Mouse (Mus musculus) CH12.LX (cell line): Measurements from ENCODE around the gene Gm867. TPM values are rescaled to one million over a fixed set of nuclear protein-coding genes. Genes with fewer than 3 reads are reported as not detected.
A peak's percentile ranks its signal among the peaks of the same experiment; 100 is the strongest.

Experiments used
- DNase-seq: peaks from one replicate; pipeline ENCODE4 v3.0.0-alpha.2; 2013; ENCODE audit errors: extremely low read depth
- H3K27ac ChIP-seq: 2 replicates; pipeline ENCODE4 v1.5.1; 2012; ENCODE audit warnings: low read depth, mild to moderate bottlenecking, control low read depth, moderate library complexity; ENCODE audit not compliant: insufficient read depth
- H3K27me3 ChIP-seq: replicated peaks from 2 replicates; pipeline ENCODE3; 2012; ENCODE audit warnings: inconsistent platforms
- H3K36me3 ChIP-seq, 2 experiments: replicated peaks in 1 of 2; 2 replicates each; pipeline versions ENCODE3 to v1.6.1; 2012; ENCODE audit warnings: inconsistent platforms in 1 of 2, low read length in 1 of 2, mild to moderate bottlenecking in 1 of 2, mixed read lengths in 1 of 2, moderate library complexity in 1 of 2; ENCODE audit not compliant: control insufficient read depth in 1 of 2, insufficient read depth in 1 of 2
- H3K4me1 ChIP-seq, 2 experiments: 2 replicates each; pipeline ENCODE4 v1.6.1; 2012; ENCODE audit warnings: inconsistent platforms in 1 of 2, moderate library complexity in 1 of 2; ENCODE audit not compliant: insufficient read depth in 2 of 2, control insufficient read depth in 1 of 2
- H3K4me2 ChIP-seq: 2 replicates; pipeline ENCODE4 v1.6.1; 2012; ENCODE audit warnings: low read depth, mild to moderate bottlenecking, control low read depth; ENCODE audit not compliant: poor library complexity, insufficient read depth, severe bottlenecking
- H3K4me3 ChIP-seq, 3 experiments: fragments of 150-350 bp in 1 of 3; sonication (generic) in 1 of 3; replicated peaks in 1 of 3; 2 replicates each; pipeline versions ENCODE3 to v1.5.1; 2011 to 2012; ENCODE audit warnings: low read depth in 2 of 3, low read length in 2 of 3, mild to moderate bottlenecking in 2 of 3, moderate library complexity in 2 of 3, control low read depth in 1 of 3, improper control_type of control experiment in 1 of 3, inconsistent platforms in 1 of 3, mixed read lengths in 1 of 3; ENCODE audit not compliant: poor library complexity in 1 of 3
- H3K79me2 ChIP-seq: replicated peaks from 2 replicates; pipeline ENCODE4 v1.6.1; 2012; ENCODE audit warnings: mild to moderate bottlenecking, moderate library complexity; ENCODE audit not compliant: control insufficient read depth, poor library complexity, insufficient read depth, severe bottlenecking; ENCODE audit errors: extremely low read depth
- H3K9ac ChIP-seq: 2 replicates; pipeline ENCODE4 v1.6.1; 2012; ENCODE audit warnings: low read depth, mild to moderate bottlenecking, control low read depth, moderate library complexity; ENCODE audit not compliant: insufficient read depth
- H3K9me3 ChIP-seq: replicated peaks from 2 replicates; pipeline ENCODE3; 2012; ENCODE audit warnings: low read length, inconsistent platforms, mixed read lengths
- CTCF ChIP-seq, 2 experiments: IDR thresholded peaks in 1 of 2; conservative IDR thresholded peaks in 1 of 2; 2 replicates each; pipeline ENCODE4 v1.5.1; 2011 to 2012; ENCODE audit warnings: low read depth in 2 of 2, low read length in 2 of 2, improper control_type of control experiment in 1 of 2, inconsistent platforms in 1 of 2, mild to moderate bottlenecking in 1 of 2, moderate library complexity in 1 of 2
- EP300 ChIP-seq: IDR thresholded peaks from 2 replicates; pipeline ENCODE4 v1.6.1; 2011; ENCODE audit warnings: low read length, improper control_type of control experiment
- ETS1 ChIP-seq: conservative IDR thresholded peaks from 2 replicates; pipeline ENCODE4 v1.6.1; 2012; ENCODE audit warnings: low read depth, mild to moderate bottlenecking, inconsistent platforms, low read length, improper control_type of control experiment, moderate library complexity
- HCFC1 ChIP-seq: IDR thresholded peaks from 2 replicates; pipeline ENCODE4 v1.6.1; 2012; ENCODE audit warnings: low read depth, mild to moderate bottlenecking, inconsistent platforms, low read length, improper control_type of control experiment
- IRF4 ChIP-seq: IDR thresholded peaks from 2 replicates; pipeline ENCODE4 v1.6.1; 2014; ENCODE audit warnings: low read depth, mild to moderate bottlenecking, inconsistent platforms, low read length, improper control_type of control experiment
- JUND ChIP-seq: conservative IDR thresholded peaks from 2 replicates; pipeline ENCODE4 v1.6.1; 2011; ENCODE audit warnings: low read depth, low read length, improper control_type of control experiment
- MAX ChIP-seq: IDR thresholded peaks from 2 replicates; pipeline ENCODE4 v1.6.1; 2011; ENCODE audit warnings: low read length, improper control_type of control experiment
- MAZ ChIP-seq: IDR thresholded peaks from 2 replicates; pipeline ENCODE4 v1.6.1; 2012; ENCODE audit warnings: low read depth, mild to moderate bottlenecking, inconsistent platforms, low read length, improper control_type of control experiment, moderate library complexity
- MEF2A ChIP-seq: IDR thresholded peaks from 2 replicates; pipeline ENCODE4 v1.6.1; 2014; ENCODE audit warnings: low read depth, mild to moderate bottlenecking, inconsistent platforms, low read length, improper control_type of control experiment, borderline replicate concordance
- MXI1 ChIP-seq: IDR thresholded peaks from 2 replicates; pipeline ENCODE4 v1.6.1; 2011; ENCODE audit warnings: mild to moderate bottlenecking, low read depth, low read length, improper control_type of control experiment
- NELFE ChIP-seq: IDR thresholded peaks from 2 replicates; pipeline ENCODE4 v1.6.1; 2011; ENCODE audit warnings: low read depth, low read length, improper control_type of control experiment
- NRF1 ChIP-seq: IDR thresholded peaks from 2 replicates; pipeline ENCODE4 v1.6.1; 2014; ENCODE audit warnings: low read depth, mild to moderate bottlenecking, inconsistent platforms, low read length, improper control_type of control experiment, moderate library complexity
- POLR2A ChIP-seq: IDR thresholded peaks from 2 replicates; pipeline ENCODE4 v1.6.1; 2011; ENCODE audit warnings: low read depth, mild to moderate bottlenecking, improper control_type of control experiment, low read length
- RAD21 ChIP-seq: IDR thresholded peaks from 2 replicates; pipeline ENCODE4 v1.6.1; 2011; ENCODE audit warnings: low read depth, mild to moderate bottlenecking, low read length, improper control_type of control experiment, moderate library complexity
- SMC3 ChIP-seq: IDR thresholded peaks from 2 replicates; pipeline ENCODE4 v1.6.1; 2011; ENCODE audit warnings: low read depth, low read length, improper control_type of control experiment
- TCF12 ChIP-seq: IDR thresholded peaks from 2 replicates; pipeline ENCODE4 v1.6.1; 2014; ENCODE audit warnings: low read depth, mild to moderate bottlenecking, inconsistent platforms, low read length, improper control_type of control experiment
- UBTF ChIP-seq: IDR thresholded peaks from 2 replicates; pipeline ENCODE4 v1.6.1; 2012; ENCODE audit warnings: low read depth, mild to moderate bottlenecking, inconsistent platforms, low read length, improper control_type of control experiment, moderate library complexity
- ZMIZ1 ChIP-seq: IDR thresholded peaks from 2 replicates; pipeline ENCODE4 v1.6.1; 2012; ENCODE audit warnings: low read depth, mild to moderate bottlenecking, inconsistent platforms, low read length, improper control_type of control experiment
- dilution Hi-C: fragments of 300-500 bp; cut with MboI; formaldehyde crosslinking; loops from 2 replicates; pipeline ENCODE4 v1.14.3; 2020; ENCODE audit warnings: low sequenced_read_pairs; ENCODE audit not compliant: extremely low pct_unique_long_range_greater_than_20kb, extremely low pct_ligation_motif_present
- in situ Hi-C: fragments of 300-500 bp; cut with MboI; formaldehyde crosslinking; loops from 3 replicates; pipeline ENCODE4 v1.14.3; 2019; ENCODE audit warnings: low sequenced_read_pairs, low pct_ligation_motif_present, low pct_unique_long_range_greater_than_20kb, mixed read lengths
- polyA plus RNA-seq: library from polyadenylated mRNA; unstranded; fragments of >175 nt; gene quantifications from 2 replicates; pipeline ENCODE4 v1.2.1, GENCODE M21; 2012; ENCODE audit warnings: low read depth; ENCODE audit not compliant: insufficient read length
- total RNA-seq, 2 experiments: library from RNA; depleted of rRNA; stranded (reverse); fragments of 300-350 nt in 1 of 2; fragments of >200 nt in 1 of 2; gene quantifications; 2 replicates each; pipeline ENCODE4 v1.2.3; 2012 to 2014

Gm867 gene
- total and polyA plus RNA-seq, 3 experiments: 0.42 to 3.5 TPM; not detected in 1

- no peaks in the 10 kb centered on the region for H3K9me3 ChIP-seq
- in situ Hi-C loops: no loop called here
- TF ChIP-seq ZMIZ1 (no peak), RAD21 (peak; percentile 5), CTCF (conservative IDR thresholded peaks at IDR 0.05 in 1 of 2, IDR thresholded peaks at IDR 0.05 in 1 of 2; ENCODE audit: low read depth in 2 of 2, low read length in 2 of 2) (peak in 1 of 2 experiments; percentile 15; a peak in 1 of 4 replicates)
- DNase-seq: no peak
- H3K9ac ChIP-seq: no peak overlapping the region
- no peak overlapping the region for H3K27ac ChIP-seq
- H3K27me3 ChIP-seq: no peaks in the 10 kb centered on the region
- peaks cover 32 to 74% of the 10 kb centered on the region in 2 experiments for H3K4me1 ChIP-seq
- H3K36me3 ChIP-seq: no peaks in the 10 kb centered on the region
- H3K4me3 ChIP-seq: no peak overlapping the region
- no peaks in the 10 kb centered on the region for H3K79me2 ChIP-seq
- dilution Hi-C loops: no loop called here
- H3K4me2 ChIP-seq: no peak overlapping the region
These were observed 5.4 kb upstream of the Gm867 start for GRCm38 (mm10) chr10:75945896-75946295.

DNA sequence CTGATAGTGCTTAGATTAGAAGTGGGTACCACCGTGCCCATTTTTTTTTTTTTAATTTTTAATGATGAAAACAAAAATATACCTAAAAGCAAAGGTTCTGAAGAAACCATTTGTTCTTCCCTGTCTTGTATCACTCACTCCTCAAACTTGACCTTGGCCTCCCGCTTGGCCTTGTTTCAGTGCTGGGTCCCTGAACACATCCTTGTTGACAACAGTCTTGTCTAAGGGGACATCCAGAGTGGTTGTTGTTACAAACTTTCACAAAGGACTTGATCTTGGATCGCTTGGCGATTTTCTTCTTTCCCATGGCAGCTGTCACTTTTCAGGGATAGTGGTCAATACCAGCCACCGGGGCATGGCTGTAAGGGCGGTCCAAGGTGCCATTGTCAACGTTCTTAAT is 4.7 kb upstream of the Gm867 start:
- H3K27me3 ChIP-seq: no peaks in the 10 kb centered on the region
- H3K4me2 ChIP-seq: no peak overlapping the region
- no peak for DNase-seq
- no peaks in the 10 kb centered on the region for H3K9me3 ChIP-seq
- dilution Hi-C loops (no loop called here), in situ Hi-C loops (no loop called here)
- no peak for TF ChIP-seq JUND
- no peak for TF ChIP-seq UBTF
- no peak for TF ChIP-seq CTCF (conservative IDR thresholded peaks at IDR 0.05 in 1 of 2, IDR thresholded peaks at IDR 0.05 in 1 of 2; ENCODE audit: low read depth in 2 of 2, low read length in 2 of 2)
- no peak for TF ChIP-seq TCF12
- no peak for TF ChIP-seq MEF2A
- no peak for TF ChIP-seq SMC3
- TF ChIP-seq IRF4: no peak
- no peak for TF ChIP-seq MAX
- TF ChIP-seq NRF1: no peak
- TF ChIP-seq MXI1: no peak
- no peak for TF ChIP-seq MAZ
- TF ChIP-seq HCFC1: no peak
- TF ChIP-seq NELFE: no peak
- no peak for TF ChIP-seq POLR2A
- no peak for TF ChIP-seq ETS1
- no peak for TF ChIP-seq EP300
- H3K27ac ChIP-seq: no peak overlapping the region
- H3K4me3 ChIP-seq: no peak overlapping the region
- H3K4me1 ChIP-seq: peaks cover 33 to 74% of the 10 kb centered on the region in 2 experiments
- peaks cover 0 to 5% of the 10 kb centered on the region in 2 experiments for H3K36me3 ChIP-seq
- H3K9ac ChIP-seq: no peak overlapping the region
- no peaks in the 10 kb centered on the region for H3K79me2 ChIP-seq
